Mouse (Mus musculus): Measurements from ENCODE around the gene Spp2. TPM values are rescaled to one million over a fixed set of nuclear protein-coding genes. Genes with fewer than 3 reads are reported as not detected.

Spp2 gene
- total RNA-seq, 2 experiments from 2014 or later = 0.86 TPM; not detected in 1

GRCm38 (mm10) chr1:88465722-88466121, 59.0 kb downstream of the Spp2 start:
- no peak for DNase-seq (ENCODE audit: low spot score in 2 of 2)

GRCm38 (mm10) chr1:88466325-88467064, 59.7 kb downstream of the Spp2 start:
- DNase-seq (ENCODE audit: low spot score in 2 of 2) = no peak

- no peak for DNase-seq (ENCODE audit: low spot score in 2 of 2)
These were observed 61.1 kb downstream of the Spp2 start for GRCm38 (mm10) chr1:88467866-88468265.

GRCm38 (mm10) chr1:88468335-88468734, 61.6 kb downstream of the Spp2 start:
- no peak for DNase-seq (ENCODE audit: low spot score in 2 of 2)

GRCm38 (mm10) chr1:88469746-88470145, 63.0 kb downstream of the Spp2 start:
- no peak for DNase-seq (ENCODE audit: low spot score in 2 of 2)

- DNase-seq (ENCODE audit: low spot score in 2 of 2) = no peak
These were observed 65.5 kb downstream of the Spp2 start for GRCm38 (mm10) chr1:88472258-88472657.

GRCm38 (mm10) chr1:88473899-88474298, 67.1 kb downstream of the Spp2 start:
- DNase-seq (ENCODE audit: low spot score in 2 of 2) = no peak

- DNase-seq (ENCODE audit: low spot score in 2 of 2) = peak; percentile 36 to 63
These were observed 67.8 kb downstream of the Spp2 start for GRCm38 (mm10) chr1:88474598-88474997.

- no peak for DNase-seq (ENCODE audit: low spot score in 2 of 2)
These were observed 68.8 kb downstream of the Spp2 start for GRCm38 (mm10) chr1:88475502-88475953.

Other genes with a start within 250 kb of the Spp2 start
- gene Ugt1a5, start 240.9 kb upstream of the Spp2 start, total RNA-seq (2021) = under 1 TPM in 1 of 2 experiments, not detected in 1; 0.27 TPM
- gene Ugt1a2, start 206.4 kb upstream of the Spp2 start, total RNA-seq (2021) = not detected
- gene Dnajb3, start 201.2 kb upstream of the Spp2 start, total RNA-seq (2021) = 1 to 10 TPM; 3.8 to 4.9 TPM
- 1 to 10 TPM in 1 of 2 experiments, under 1 TPM in 1; 0.12 to 1.3 TPM for gene Ugt1a1, start 195.0 kb upstream of the Spp2 start, total RNA-seq (2021)
- gene Mroh2a, start 180.0 kb upstream of the Spp2 start, total RNA-seq (2021) = under 1 TPM in 1 of 2 experiments, not detected in 1; 0.13 TPM
- 10 to 100 TPM; 80.5 to 88.1 TPM for gene Hjurp, start 129.3 kb upstream of the Spp2 start, total RNA-seq (2021)
- not detected for gene Trpm8, start 129.3 kb upstream of the Spp2 start, total RNA-seq (2021)
- gene Glrp1, start 103.1 kb downstream of the Spp2 start, total RNA-seq (2021) = not detected